Mouse (Mus musculus): ENCODE results near the gene Psma5.
A peak's percentile ranks its signal among the peaks of the same experiment; 100 is the strongest.
"Not testable (repeated sequence)": the region's sequence is repeated elsewhere in the genome, so short reads cannot be mapped to it uniquely, and the experiment has no call there.

Psma5 gene

DNA sequence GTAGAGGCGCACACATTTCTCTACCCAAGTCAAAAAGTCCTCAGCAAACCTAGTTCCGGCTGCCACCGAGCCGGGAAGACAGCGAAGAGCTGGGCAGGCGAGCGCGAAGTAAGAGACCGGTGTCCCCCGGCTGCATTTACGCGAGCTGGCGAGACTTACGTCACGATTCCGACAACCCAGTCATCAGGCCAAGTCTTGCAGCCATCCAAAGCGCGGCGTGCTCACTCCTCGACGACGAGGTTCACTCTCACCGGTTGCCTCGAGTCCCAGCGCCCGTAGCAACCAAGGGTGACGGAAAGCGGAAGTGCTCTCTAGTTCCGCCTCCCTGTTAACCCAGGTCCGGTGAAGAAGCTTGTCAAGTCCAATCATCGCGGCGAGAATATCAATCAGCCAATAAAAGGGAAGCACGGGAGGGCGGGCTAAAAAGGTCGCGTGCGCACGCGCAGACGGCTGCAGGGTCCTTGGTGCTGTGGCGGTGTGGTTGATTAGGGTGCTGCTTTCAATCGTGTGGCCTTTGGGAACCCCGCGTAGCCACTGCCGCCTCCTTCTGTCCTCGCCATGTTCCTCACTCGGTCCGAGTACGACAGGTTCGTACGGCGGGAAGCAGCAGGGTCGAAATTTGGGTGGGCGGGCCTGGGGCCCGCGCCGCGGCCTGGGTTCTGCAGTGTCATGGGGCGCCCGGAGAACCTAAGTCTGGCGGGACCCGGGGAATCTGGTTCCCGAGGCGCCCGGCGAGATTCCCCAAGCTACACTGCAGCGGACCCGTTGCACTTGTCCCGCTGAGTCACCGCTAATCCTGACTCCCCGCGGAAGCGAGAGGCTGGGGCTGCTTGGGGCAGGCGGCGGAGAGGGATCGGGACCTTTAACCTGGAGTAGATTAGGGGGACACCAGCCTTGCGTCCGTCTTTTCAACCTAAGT is at the start of gene Psma5:
TSS of gene Psma5 (plus strand) at position 208 of the 919 bp plus-strand sequence.
- DNase-seq (ENCODE audit: low read depth, low spot score), result peak; percentile 98

DNA sequence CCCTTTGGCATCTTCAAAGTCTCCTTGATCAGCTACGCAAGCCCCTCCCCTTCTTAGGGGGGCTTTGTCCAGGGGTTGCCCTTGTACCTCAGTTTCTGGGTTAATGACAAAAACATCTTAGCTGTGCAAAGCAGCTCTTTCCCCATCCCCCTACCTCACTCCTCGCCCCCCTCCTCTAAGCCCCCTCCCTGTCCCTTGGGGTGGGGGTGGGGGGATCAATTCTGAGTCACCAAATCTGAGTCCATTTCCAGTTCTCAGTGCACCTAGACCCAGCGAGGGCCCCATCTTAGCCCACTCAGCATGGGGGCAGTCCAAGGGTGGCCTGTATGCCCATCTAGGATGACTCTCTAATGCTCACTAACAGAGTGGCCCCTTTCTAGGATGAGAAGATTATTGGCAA is 47.7 kb upstream of the Psma5 start:
- DNase-seq (ENCODE audit: low read depth, low spot score), result no peak

DNA sequence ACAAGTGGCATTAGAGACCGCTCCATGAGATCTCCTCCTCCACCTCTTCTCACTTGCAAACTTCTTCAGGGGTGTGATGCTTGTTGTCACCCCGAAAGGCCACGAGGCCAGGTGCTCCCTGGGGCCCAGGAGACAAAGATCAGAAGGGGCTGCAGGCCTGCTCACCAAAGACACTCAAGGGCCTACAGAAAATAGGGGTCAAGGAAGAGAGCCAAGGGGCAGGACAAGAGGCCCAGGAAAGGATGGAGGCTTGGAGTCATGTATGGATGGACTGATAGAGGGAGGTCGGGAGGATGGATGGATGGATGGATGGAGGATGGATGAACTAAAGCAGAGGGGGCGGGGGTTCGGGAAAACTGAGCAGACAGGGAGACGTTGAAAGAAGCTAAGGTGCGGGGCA is 47.2 kb upstream of the Psma5 start:
- no peak for DNase-seq (ENCODE audit: low read depth, low spot score)

DNA sequence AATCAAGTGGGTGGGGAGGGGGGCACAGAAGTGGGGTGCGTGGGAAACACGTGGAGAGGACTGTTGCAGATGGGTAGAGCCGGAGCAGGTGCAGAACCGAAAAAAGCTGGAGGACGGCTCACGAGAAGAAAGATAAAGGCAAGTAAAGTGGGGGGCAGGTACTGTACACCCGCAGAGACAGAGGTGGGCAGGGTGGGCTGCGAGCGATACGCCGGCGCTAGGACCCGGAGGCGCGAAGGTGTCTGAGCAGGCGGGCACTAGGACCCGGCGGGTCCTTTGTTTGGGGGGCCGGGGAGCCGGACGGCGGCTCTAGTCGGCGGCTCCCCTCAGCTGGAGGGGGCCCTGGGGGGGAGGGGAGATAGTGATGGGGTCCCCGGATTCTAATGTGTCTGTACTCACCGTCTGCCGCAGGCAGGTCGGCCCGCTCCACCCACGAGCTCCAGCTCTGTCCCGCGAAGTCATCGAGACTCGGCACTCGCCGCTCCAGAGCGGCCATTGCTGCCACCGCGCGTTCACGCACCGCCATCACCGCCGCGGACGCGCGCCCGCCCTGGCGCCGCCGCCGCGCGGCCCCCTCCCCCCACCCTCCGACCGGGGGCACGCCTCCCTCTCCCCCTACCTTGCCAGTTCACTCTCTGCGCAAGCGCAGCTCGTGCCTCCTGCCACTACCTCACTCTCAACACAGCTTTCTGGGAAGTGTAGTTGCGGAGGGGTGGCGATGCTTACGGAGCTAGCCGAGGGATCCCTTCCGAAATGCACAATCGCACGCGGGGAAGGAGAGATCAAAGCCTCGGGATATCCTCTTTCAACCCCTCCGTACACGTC is 46.6 kb upstream of the Psma5 start:
- DNase-seq (ENCODE audit: low read depth, low spot score), result peak; percentile 88

DNA sequence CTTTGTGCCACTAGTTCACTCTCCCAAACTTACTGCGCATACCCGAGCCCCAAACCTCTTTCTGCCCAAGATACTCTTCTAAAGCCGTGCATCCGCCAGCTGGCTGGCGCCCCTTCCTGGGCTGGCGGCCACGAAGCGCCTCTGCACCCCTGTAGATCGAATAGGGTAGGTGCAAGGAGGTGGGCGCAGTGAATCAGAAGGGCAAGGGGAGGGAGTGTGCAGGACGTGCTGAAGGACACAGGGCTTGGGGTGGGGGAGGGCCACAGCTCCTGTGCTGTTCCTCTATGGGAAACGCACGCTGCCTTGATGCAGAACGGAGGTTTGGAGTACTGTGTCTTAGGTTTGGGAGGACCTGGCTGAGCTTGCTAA is 46.0 kb upstream of the Psma5 start, which contains the start of gene Atxn7l2:
TSS of gene Atxn7l2 (minus strand) at position 164 of the 369 bp plus-strand sequence.
- peak; percentile 63 for DNase-seq (ENCODE audit: low read depth, low spot score)

DNA sequence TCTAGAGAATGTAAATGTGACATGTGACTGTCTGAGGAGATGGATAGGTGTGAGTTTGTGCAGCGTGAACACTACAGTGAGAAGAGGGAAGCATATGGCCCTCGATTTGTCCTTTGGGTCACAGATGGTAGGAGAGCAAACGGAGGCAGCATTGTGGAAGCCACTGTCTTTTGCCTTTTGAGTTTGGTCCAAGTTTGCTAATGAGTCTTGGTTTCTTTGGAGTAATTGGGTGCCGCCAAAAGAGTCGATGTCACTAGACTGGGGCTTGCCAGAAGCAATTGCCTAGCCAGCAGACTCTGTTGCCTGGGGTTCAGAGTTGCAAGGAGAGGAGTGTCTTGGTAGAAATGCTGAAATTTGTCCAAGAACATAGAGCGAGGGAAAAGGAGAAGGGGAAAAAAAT is 44.9 kb upstream of the Psma5 start:
- DNase-seq (ENCODE audit: low read depth, low spot score), result no peak

DNA sequence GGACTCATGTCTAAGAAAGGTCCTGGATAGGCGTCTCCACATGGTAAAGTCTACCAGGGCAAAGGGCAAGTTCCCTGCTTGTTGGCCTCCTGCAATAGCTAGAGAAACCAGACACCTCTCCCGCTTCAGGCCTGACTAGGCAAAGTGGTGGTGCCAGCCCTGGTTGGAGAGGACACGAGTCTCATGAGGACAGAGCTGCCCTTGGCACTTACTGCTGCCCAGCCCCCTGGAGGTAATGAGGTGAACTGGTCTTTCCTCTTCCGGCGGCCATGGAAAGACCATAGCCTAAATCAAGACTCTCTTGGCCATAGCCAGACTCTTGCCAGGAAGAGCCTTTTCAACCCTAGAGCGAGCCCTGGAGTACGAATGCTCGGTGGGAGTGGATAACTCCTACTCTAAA is 44.3 kb upstream of the Psma5 start:
- DNase-seq (ENCODE audit: low read depth, low spot score), result no peak

DNA sequence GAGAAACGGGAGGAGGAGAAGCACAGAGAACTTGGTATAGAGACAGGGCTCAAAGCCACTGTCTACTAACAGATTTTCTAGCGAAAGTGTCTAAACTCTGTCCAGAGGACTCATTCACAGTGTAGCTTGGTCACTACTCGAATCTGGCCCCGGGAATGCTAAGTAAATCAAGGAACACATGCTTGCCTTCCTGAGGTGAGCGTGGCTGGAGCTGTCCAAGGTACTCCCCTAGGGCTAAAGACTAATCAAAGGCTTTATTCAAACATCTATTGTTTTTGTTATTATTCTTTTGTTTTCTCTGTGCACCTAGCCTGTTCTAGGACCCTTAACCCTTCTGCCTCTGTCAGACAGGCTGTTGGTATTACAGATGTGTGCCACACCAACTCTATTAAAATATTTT is 42.0 kb upstream of the Psma5 start:
- DNase-seq (ENCODE audit: low read depth, low spot score), result no peak

DNA sequence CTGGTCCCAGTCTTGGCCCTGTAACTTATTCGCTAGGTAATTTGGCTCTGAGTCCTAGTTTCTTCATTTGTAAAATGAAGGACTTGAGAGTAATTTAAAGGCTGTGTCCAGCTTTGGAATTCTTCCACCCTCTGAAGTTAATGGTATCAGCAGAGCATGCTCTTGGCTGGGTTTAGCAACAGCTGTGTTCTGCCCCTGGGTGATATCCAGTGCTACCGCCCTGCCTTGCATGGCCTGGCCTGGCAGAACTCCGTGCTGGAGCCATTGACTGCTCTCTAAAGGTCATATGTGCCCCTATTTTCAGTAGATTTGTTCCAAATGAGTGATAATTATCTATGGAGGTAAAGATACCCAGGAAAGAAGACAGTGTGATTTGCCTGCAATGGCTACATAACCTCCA is 36.1 kb upstream of the Psma5 start:
- DNase-seq (ENCODE audit: low read depth, low spot score), result no peak

DNA sequence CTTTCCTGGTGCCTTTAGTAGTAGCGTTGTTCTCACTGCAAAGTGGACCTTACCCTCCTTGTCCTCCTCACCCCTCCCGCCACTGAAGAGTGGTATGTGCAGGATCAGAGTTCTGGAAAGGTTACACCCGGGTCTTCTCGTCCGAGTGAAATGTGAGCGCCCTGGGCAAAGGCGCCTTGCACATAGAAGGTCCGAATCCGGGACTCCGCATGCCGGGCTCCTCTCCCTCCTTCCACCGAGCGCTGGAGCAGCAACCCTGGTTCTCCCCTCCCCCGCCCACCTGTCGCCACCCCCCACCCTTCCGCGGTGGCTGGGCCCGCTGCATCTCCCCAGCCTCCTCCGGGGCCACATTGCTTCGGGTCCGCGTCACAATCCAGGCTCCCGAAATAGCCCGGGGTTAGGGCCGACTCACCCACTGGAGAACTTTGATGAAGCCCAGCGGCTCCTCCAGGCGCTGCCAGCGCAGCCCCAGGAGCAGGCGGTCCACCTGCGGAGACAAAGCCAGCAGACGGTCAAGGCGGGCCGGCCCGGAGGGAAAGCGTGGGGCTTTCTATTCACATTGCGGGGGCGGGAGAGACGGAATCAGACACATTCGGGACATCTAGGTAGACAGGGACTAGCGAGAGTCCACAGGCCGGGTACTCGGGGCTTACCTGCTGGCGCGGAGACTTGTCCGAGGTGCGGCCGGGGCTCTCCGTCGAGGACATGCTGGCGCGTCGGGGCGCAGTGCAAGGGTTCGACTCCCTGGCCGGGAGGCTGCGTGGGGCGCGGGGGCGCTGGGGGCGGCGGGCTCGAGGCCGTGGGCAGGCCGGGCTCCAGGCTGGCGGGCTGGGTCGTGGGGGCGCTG is 30.8 kb upstream of the Psma5 start:
- no peak for DNase-seq (ENCODE audit: low read depth, low spot score)

DNA sequence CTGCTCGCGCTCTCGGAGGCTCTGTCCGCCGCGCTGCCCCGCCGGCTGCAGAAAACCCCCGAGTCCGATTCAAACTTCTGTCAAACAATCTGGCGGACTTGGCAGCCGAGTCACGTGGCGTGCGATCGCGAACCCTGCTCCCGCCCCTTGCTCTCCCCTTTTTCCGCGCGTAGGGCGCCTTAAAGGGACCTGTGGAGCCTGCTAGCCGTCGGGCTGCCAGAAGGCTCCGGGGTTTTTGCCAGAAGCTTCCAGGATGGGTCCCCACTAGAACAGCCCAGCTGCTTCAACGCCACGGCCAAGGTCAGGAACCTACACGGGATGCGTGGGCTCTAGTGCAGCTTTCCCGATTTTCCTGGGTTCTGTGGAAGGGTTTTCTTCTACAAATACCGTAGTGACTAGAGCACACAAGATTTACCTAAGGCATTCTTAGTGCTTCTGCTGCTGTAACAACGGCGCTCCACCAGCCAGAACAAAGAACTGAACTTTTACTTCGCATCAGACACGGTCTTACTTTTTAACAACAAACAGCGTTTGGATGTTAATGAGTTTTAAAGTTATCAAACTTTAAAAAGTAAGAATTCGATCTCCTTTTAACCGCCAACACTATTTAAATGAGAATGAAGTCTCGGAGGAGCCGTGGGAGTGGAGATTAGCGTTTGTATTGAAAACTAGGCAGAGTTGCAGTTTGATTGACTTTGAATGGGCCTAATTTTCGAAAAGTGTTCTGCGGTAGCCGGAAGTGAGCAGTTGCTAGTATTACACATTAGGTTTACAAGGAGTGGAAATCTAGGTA is 30.0 kb upstream of the Psma5 start, which contains the start of gene Sypl2:
TSS of gene Sypl2 (minus strand) at position 91 of the 793 bp plus-strand sequence.
- DNase-seq (ENCODE audit: low read depth, low spot score), result no peak

DNA sequence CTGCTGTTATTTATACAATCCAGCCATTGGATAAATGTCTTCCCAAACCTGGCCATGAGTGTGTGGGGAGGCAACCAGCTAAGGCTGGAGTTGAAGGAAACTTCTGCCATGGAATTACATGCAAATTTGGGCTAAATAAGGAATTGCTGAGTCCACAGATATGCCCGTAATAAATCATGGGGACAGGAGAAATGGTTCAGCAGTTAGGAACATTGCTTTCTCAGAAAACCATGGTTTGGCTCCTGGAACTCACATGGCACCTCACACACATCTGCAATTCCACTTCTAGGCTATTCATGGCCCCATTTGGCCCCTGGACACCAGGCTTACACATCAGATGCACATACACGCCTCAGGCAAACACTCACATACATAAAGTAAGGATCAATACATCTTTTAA is 29.2 kb upstream of the Psma5 start:
- no peak for DNase-seq (ENCODE audit: low read depth, low spot score)

DNA sequence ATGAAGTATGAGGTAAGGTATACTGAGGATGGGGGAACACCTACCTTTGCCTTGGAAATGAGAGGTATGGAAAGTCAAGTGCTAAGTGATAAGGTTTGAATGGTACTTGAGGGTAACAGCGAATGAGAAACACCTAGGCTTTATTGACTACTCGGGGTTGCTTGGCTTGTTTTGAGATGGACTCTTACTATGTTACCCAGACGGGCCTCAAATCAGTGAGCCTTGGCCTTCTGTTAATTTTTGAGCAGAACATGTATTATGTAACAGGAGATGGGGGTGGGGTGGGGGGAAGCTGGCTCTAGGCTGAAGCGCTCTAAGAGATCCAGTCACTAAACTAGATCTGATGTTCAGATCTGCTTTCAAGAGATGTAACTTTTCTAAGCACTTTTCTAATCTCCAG is 25.1 kb upstream of the Psma5 start:
- DNase-seq (ENCODE audit: low read depth, low spot score), result no peak

DNA sequence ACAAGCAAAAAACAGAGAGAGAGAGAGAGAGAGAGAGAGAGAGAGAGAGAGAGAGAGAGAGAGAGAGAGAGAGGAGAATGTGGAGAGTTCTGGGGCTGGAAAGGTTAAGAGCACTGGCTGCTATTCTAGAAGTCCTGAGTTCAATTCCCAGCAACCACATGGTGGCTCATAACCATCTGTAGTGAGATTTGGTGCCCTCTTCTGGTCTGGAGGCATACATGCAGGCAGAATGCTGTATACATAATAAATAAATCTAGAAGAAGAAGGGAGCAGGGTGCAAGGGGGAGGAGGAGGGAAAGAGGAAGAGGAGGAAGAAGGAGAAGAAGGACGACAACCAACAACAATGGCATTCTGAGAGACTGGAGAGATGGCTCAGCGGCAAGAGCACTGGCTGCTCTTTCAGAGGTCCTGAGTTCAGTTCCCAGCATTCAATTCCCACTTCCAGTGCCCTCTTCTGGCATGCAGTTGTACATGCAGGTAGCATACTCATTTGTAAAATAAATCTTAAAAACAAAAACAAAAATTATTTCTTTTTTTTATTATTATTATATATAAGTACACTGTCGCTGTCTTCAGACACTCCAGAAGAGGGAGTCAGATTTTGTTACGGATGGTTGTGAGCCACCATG is 19.1 kb upstream of the Psma5 start:
- not testable (repeated sequence) for DNase-seq (ENCODE audit: low read depth, low spot score)

DNA sequence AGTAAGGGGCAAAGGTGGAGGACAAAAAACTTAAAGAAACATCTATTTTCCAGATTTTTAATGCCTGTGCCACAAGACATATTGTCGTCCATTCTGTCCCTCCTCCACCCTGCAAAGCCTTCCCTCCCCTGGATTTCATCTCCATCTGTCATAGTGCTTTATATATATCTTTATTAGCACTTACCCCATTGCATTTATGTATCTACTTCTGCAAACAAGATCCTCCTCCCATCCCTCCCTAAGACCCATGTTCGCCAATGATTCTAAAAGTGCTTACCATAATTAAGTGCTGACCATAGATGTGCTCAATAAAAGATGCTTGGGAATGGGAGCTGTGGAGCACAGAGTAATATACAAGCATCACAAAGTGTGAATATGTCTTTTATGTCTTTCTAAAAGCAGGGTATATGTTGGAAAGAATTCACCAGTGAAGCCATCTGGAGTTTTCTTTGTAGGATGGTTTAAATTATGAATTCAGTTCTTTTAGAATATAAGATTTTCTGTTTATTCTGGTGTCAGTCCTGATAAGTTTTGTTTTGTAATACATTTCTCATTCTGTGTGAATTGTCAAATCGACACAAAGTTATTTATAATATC is 15.4 kb upstream of the Psma5 start:
- no peak for DNase-seq (ENCODE audit: low read depth, low spot score)

DNA sequence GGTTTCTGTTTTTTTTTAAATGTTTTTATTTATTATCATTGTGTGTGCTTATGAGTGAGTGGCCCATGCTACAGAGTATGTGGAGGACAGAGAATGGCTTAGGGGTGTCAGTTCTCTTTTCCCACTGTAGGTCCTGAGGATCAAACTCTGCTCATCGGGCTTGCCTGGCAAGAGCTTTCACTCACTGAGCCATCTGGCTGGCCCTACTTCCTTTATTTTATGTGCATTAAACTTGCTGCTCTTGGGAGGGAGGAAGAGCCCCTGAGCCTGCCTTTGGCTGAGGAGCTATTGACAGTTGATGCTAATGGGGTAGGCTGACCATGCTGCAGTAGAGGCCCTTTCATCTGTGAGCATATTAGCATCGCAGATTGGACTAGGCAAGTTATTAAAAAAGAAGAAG is 9.9 kb upstream of the Psma5 start:
- DNase-seq (ENCODE audit: low read depth, low spot score), result no peak

DNA sequence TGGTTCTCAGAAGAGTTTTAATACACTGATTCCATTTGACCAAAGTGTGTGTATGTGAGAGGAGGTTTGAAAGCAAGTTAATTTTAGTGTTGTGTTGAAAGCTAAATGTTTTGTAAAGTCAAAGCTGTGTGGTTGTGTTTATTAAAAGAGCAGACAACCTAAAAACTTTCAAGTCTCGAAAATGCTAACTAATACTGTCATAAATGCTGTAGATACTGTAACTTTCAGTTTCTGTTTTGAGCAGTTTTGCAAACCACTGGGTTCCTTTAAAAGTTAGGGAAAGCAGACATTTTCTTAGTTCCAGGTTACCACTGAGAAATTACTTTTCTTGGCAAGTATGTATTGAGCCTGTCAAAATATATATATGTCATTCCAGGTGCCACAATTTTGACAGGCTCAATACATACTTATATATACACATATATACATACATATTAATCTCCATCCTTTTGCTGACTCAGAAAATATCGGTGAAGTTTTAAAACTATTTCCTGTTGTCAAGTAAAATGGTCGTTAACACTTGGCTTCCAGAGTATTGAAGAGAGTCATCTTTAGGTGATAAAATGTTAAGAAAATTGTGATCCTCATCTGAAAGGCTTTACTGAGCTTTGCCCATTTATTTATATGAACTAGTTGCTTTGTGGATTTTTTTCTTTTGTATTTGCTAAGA is 1.2 kb downstream of the Psma5 start:
- no peak for DNase-seq (ENCODE audit: low read depth, low spot score)

DNA sequence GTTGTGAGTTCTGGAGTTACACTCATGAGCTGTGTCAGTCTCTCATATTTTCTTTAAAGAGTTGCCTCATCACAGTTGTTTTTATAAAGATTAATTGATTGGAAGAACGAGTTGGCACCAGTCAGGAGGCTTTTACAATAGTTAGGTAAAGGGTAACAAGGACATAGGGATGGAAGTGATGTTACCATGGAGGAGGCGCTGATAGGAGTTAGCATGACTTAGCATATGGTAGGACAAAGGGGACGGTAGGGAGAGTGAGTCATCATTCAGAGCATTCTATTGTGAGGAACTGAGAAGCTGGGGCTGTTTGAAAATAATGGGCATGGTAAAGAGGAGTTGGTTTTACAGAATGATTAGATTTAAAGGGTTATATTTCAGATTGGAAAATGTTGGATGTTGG is 2.6 kb downstream of the Psma5 start:
- no peak for DNase-seq (ENCODE audit: low read depth, low spot score)

DNA sequence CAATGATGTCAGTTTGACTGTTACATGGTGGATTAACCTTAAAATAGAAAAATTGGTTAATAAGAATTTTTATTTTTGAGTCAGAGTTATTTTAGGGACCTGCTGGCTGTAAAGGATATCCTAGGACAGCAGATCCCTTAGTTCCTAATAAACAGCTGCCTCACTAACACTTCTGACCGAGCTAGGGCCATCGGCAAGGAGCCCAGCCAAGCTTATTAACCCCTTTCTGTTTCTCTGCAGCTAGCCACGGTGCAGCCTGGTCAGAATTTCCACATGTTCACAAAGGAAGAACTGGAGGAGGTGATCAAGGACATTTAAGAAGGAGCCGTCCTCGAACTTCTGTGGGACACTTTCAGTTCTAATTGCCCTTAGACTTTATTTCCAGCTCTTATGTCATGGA is 22.8 kb downstream of the Psma5 start:
- DNase-seq (ENCODE audit: low read depth, low spot score), result not testable (repeated sequence)
